Mouse (Mus musculus): Measurements from ENCODE around the gene Klhdc2.

Gene Klhdc2

GRCm38 (mm10) chr12:69296511-69297410 lies at the start of gene Klhdc2:
Klhdc2 (plus strand) TSS chr12:69296681.
- CTCF ChIA-PET = interaction anchor here in 2 of 4 experiments (0.6 to 1.5 kb wide), 2 partner anchors 11 to 37 kb away, joined by 3 read pairs; no protein-coding TSS in a partner anchor

GRCm38 (mm10) chr12:69249766-69250165 lies 46.7 kb upstream of the Klhdc2 start:
- CTCF ChIA-PET = no interaction called here

More at GRCm38 (mm10) chr12:69296511-69297410, at the start of gene Klhdc2:
- POLR2A ChIA-PET = interaction anchor here in 2 of 4 experiments (0.7 to 1.5 kb wide), 3 partner anchors 54 to 70 kb away, joined by 3 to 4 read pairs (median 4); partner anchors contain the start of gene Pole2 (in 1 of the 2)

GRCm38 (mm10) chr12:69250756-69251155 lies 45.7 kb upstream of the Klhdc2 start:
- CTCF ChIA-PET = interaction anchor here in 1 of 4 experiments (1.3 kb wide), 1 partner anchor 21 kb away, joined by 5 read pairs; no protein-coding TSS in a partner anchor
- POLR2A ChIA-PET = interaction anchor here in 2 of 4 experiments (0.6 to 4.8 kb wide), 4 partner anchors 9 to 92 kb away, joined by 3 to 17 read pairs (median 3); partner anchors contain the start of genes Pole2 (in 1 of the 2) and Rps29 (in 1 of the 2)

More at GRCm38 (mm10) chr12:69249766-69250165, 46.7 kb upstream of the Klhdc2 start:
- POLR2A ChIA-PET = interaction anchor here in 1 of 4 experiments (1.0 to 4.8 kb wide), 2 partner anchors 21 to 92 kb away, joined by 3 to 17 read pairs; partner anchors contain the start of gene Pole2

GRCm38 (mm10) chr12:69253806-69254205 lies 42.7 kb upstream of the Klhdc2 start:
- ChIA-PET CTCF (no interaction called here), POLR2A (interaction anchor here in 1 of 4 experiments (1.0 to 4.8 kb wide), 2 partner anchors 26 to 45 kb away, joined by 3 to 17 read pairs; partner anchors contain the start of gene Pole2)

- ChIA-PET CTCF (interaction anchor here in 1 of 4 experiments (0.7 kb wide), 1 partner anchor 165 kb away, joined by 3 read pairs; no protein-coding TSS in a partner anchor), POLR2A (interaction anchor here in 2 of 4 experiments (1.2 to 1.8 kb wide), 3 partner anchors 14 to 101 kb away, joined by 4 to 7 read pairs (median 5); no protein-coding TSS in a partner anchor)
Measured at GRCm38 (mm10) chr12:69257836-69258235, 38.6 kb upstream of the Klhdc2 start.

GRCm38 (mm10) chr12:69262251-69262650 lies 34.2 kb upstream of the Klhdc2 start:
- CTCF ChIA-PET = no interaction called here
- POLR2A ChIA-PET = interaction anchor here in 1 of 4 experiments (1.1 kb wide), 1 partner anchor 34 kb away, joined by 4 read pairs; no protein-coding TSS in a partner anchor

- ChIA-PET CTCF (interaction anchor here in 1 of 4 experiments (0.6 kb wide), 1 partner anchor 10 kb away, joined by 4 read pairs; no protein-coding TSS in a partner anchor), POLR2A (interaction anchor here in 2 of 4 experiments (0.7 to 1.3 kb wide), 2 partner anchors 9 to 37 kb away, joined by 3 read pairs; partner anchors contain the start of gene Pole2 (in 1 of the 2))
Measured at GRCm38 (mm10) chr12:69265031-69265430, 31.4 kb upstream of the Klhdc2 start.

- ChIA-PET POLR2A (no interaction called here), CTCF (interaction anchor here in 1 of 4 experiments (0.6 kb wide), 1 partner anchor 379 kb away, joined by 5 read pairs; no protein-coding TSS in a partner anchor)
Measured at GRCm38 (mm10) chr12:69267956-69268632, 28.4 kb upstream of the Klhdc2 start.

- ChIA-PET CTCF (interaction anchor here in 2 of 4 experiments (0.6 kb wide), 2 partner anchors 44 to 430 kb away, joined by 3 to 5 read pairs; no protein-coding TSS in a partner anchor), POLR2A (no interaction called here)
Measured at GRCm38 (mm10) chr12:69268956-69269355, 27.5 kb upstream of the Klhdc2 start.

- ChIA-PET CTCF (no interaction called here), POLR2A (interaction anchor here in 1 of 4 experiments (1.2 kb wide), 1 partner anchor 14 kb away, joined by 3 read pairs; no protein-coding TSS in a partner anchor)
Measured at GRCm38 (mm10) chr12:69279931-69280469, 16.5 kb upstream of the Klhdc2 start.

GRCm38 (mm10) chr12:69280915-69281314 lies 15.6 kb upstream of the Klhdc2 start:
- POLR2A ChIA-PET = interaction anchor here in 2 of 4 experiments (0.6 to 1.2 kb wide), 4 partner anchors 34 to 304 kb away, joined by 3 read pairs; partner anchors contain the start of gene Rps29 (in 1 of the 2)

GRCm38 (mm10) chr12:69283146-69283545 lies 13.3 kb upstream of the Klhdc2 start:
- CTCF ChIA-PET = interaction anchor here in 1 of 4 experiments (0.8 kb wide), 1 partner anchor 56 kb away, joined by 3 read pairs; the partner anchor contains the start of gene Pole2
- POLR2A ChIA-PET = interaction anchor here in 2 of 4 experiments (0.6 to 1.1 kb wide), 2 partner anchors 73 to 109 kb away, joined by 3 to 4 read pairs; no protein-coding TSS in a partner anchor

More at GRCm38 (mm10) chr12:69280915-69281314, 15.6 kb upstream of the Klhdc2 start:
- CTCF ChIA-PET = interaction anchor here in 1 of 4 experiments (0.7 kb wide), 1 partner anchor 51 kb away, joined by 5 read pairs; no protein-coding TSS in a partner anchor

GRCm38 (mm10) chr12:69287535-69287934 lies 8.9 kb upstream of the Klhdc2 start:
- ChIA-PET POLR2A (no interaction called here), CTCF (no interaction called here)

- ChIA-PET CTCF (no interaction called here), POLR2A (interaction anchor here in 1 of 4 experiments (0.6 to 1.2 kb wide), 2 partner anchors 50 to 80 kb away, joined by 3 read pairs; no protein-coding TSS in a partner anchor)
Measured at GRCm38 (mm10) chr12:69288699-69289098, 7.8 kb upstream of the Klhdc2 start.

- CTCF ChIA-PET = no interaction called here
- POLR2A ChIA-PET = no interaction called here
Measured at GRCm38 (mm10) chr12:69292401-69292800, 4.1 kb upstream of the Klhdc2 start.

GRCm38 (mm10) chr12:69293815-69294214 lies 2.7 kb upstream of the Klhdc2 start:
- POLR2A ChIA-PET = interaction anchor here in 2 of 4 experiments (0.6 to 1.1 kb wide), 5 partner anchors 66 to 236 kb away, joined by 3 to 4 read pairs (median 3); partner anchors contain the start of gene Pole2 (in 1 of the 2)
- CTCF ChIA-PET = interaction anchor here in 2 of 4 experiments (0.6 to 0.9 kb wide), 3 partner anchors 11 to 64 kb away, joined by 3 to 5 read pairs (median 3); no protein-coding TSS in a partner anchor

GRCm38 (mm10) chr12:69294936-69295335 lies 1.5 kb upstream of the Klhdc2 start:
- POLR2A ChIA-PET = interaction anchor here in 1 of 4 experiments (1.5 kb wide), 1 partner anchor 67 kb away, joined by 4 read pairs; the partner anchor contains the start of gene Pole2
- CTCF ChIA-PET = no interaction called here

GRCm38 (mm10) chr12:69295651-69296050 lies 830 bp upstream of the Klhdc2 start:
- POLR2A ChIA-PET = interaction anchor here in 1 of 4 experiments (0.6 to 1.5 kb wide), 2 partner anchors 68 to 453 kb away, joined by 4 to 6 read pairs; partner anchors contain the start of gene Pole2

More at GRCm38 (mm10) chr12:69295651-69296050, 830 bp upstream of the Klhdc2 start:
- CTCF ChIA-PET = no interaction called here

Data from embryonic stem cell, embryonic (primary cell).